Mouse (Mus musculus): ENCODE data around the gene Ptgs1. TPM values are rescaled to one million over a fixed set of nuclear protein-coding genes. Genes with fewer than 3 reads are reported as not detected.

Gene Ptgs1
- polyA plus RNA-seq, 1 experiment, result 21.6 TPM

DNA sequence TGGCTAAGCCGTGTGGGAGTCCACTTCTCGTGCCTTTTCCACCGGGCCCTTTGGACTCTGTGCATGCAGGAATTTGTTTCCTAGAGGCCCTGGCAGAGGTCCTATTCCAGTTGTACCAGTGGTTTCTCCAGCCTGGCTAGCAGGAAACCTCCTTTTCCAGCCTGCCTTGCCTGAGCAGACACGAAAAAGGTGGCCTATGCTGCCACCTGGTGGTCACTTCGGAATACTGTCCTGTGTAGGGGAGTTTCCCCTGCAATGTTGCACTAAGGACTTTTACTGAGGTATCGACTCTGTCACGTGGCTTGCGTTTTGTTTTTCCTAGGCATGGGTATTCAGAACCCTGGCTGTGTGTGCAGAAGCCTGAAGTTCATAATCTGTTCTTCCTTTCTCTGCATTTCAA, 16.2 kb upstream of the Ptgs1 start:
- peaks cover 20% of the 10 kb centered on the region for H3K4me1 ChIP-seq (ENCODE audit: control insufficient read depth, insufficient read depth, low read length)

DNA sequence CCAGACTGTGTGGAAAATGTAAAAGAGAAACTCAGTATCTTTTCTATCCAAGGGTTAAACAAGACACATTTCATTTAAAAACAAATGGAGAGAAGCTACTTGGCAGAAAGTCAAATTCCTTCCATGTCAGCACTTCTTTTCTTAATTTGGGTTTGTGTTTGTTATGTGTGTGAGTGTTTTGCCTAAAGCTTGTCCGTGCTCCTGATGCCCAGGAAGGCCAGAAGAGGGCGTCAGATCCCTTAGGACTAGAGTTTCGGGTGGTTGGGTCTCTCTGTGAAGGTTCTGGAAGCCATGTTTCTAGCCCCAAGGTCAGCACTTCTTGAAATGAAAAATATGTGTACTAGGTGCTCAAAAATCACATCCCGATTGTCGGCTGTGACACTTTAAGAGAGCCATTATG, 15.8 kb upstream of the Ptgs1 start:
- peak; percentile 90 for TF ChIP-seq CTCF (IDR thresholded peaks at IDR 0.05; ENCODE audit: low read depth, low read length)
- no peak for TF ChIP-seq POLR2A (IDR thresholded peaks at IDR 0.05; ENCODE audit: borderline replicate concordance, low read depth, low read length)
- H3K4me1 ChIP-seq (ENCODE audit: control insufficient read depth, insufficient read depth, low read length), result peaks cover 20% of the 10 kb centered on the region
- no peak overlapping the region for H3K27ac ChIP-seq (ENCODE audit: insufficient read depth, low read depth, low read length)
- no peak overlapping the region for H3K4me3 ChIP-seq (ENCODE audit: insufficient read depth, low read length)

More for the DNA sequence above, 16.2 kb upstream of the Ptgs1 start:
- Histone ChIP-seq H3K27ac (ENCODE audit: insufficient read depth, low read depth, low read length) (no peak overlapping the region), H3K4me3 (ENCODE audit: insufficient read depth, low read length) (no peak overlapping the region)
- TF ChIP-seq CTCF (IDR thresholded peaks at IDR 0.05; ENCODE audit: low read depth, low read length), result peak; percentile 64
- TF ChIP-seq POLR2A (IDR thresholded peaks at IDR 0.05; ENCODE audit: borderline replicate concordance, low read depth, low read length), result no peak

DNA sequence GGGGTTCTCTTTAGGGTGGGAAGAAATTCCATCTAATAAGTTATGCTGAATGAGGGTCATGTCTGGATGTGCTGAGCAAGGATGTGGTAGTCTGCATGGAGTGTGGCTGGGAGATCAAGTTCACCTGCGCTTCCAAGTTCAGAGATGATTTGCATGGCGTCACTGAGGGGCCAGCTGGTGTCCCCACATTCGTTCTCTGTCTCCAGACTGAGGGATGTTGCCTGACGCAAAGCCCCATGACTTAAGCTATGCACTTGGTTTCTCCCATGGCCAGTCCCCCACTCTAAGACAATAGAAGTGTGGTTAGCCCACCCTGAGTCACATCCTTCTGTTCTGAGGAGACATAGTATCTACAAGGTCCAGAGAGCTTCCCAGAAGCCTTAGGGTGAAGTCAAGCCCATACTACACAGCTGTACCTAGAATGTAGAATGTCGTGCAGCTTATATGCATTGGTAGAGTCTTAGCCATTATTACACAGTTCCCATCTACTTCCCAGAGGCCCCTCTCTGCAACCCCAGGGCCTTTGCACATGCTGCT, 15.0 kb upstream of the Ptgs1 start:
- Histone ChIP-seq H3K27ac (ENCODE audit: insufficient read depth, low read depth, low read length) (no peak overlapping the region), H3K4me1 (ENCODE audit: control insufficient read depth, insufficient read depth, low read length) (peaks cover 20% of the 10 kb centered on the region), H3K4me3 (ENCODE audit: insufficient read depth, low read length) (no peak overlapping the region)
- TF ChIP-seq CTCF (IDR thresholded peaks at IDR 0.05; ENCODE audit: low read depth, low read length) (no peak), POLR2A (IDR thresholded peaks at IDR 0.05; ENCODE audit: borderline replicate concordance, low read depth, low read length) (no peak)

GRCm38 (mm10) chr2:36216546-36216945, 13.7 kb upstream of the Ptgs1 start:
- no peak overlapping the region for H3K4me3 ChIP-seq (ENCODE audit: insufficient read depth, low read length)
- peaks cover 20% of the 10 kb centered on the region for H3K4me1 ChIP-seq (ENCODE audit: control insufficient read depth, insufficient read depth, low read length)
- H3K27ac ChIP-seq (ENCODE audit: insufficient read depth, low read depth, low read length), result peak overlapping the region; percentile 52
- TF ChIP-seq POLR2A (IDR thresholded peaks at IDR 0.05; ENCODE audit: borderline replicate concordance, low read depth, low read length), result no peak
- TF ChIP-seq CTCF (IDR thresholded peaks at IDR 0.05; ENCODE audit: low read depth, low read length), result no peak

DNA sequence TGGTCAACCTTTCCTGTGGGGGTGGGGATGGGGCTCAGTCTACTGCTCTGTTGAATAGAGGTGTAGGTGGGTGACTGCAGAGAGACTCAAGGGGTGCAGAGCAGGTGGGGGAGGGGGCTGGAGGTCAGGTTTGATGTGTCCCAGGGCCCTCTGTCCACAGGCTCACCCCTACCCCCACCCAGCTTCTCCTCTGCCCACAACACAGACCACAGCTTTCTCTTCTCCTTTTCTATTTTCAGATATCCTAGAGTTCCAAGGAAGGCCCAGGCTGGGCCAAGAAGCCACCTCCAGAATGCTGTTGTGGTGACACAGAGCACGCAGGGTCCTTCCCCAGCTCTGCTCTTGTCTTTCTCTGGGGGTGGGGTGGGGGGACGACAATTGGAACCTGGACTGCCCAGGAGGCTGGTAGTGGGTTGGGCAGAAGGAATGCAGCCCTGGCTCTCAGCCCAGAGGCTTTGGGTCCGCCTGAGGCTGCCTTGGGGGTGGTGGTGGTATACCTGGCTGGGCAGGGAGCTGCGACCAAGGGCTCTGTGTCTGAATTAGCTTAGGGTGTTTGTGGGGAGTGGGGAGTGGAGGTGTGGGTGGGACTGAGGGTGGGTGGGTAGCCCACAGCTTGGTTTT, 13.2 kb upstream of the Ptgs1 start:
- H3K27ac ChIP-seq (ENCODE audit: insufficient read depth, low read depth, low read length), result peak overlapping the region; percentile 52
- H3K4me3 ChIP-seq (ENCODE audit: insufficient read depth, low read length), result peak overlapping the region; percentile 28
- H3K4me1 ChIP-seq (ENCODE audit: control insufficient read depth, insufficient read depth, low read length), result peaks cover 20% of the 10 kb centered on the region
- TF ChIP-seq POLR2A (IDR thresholded peaks at IDR 0.05; ENCODE audit: borderline replicate concordance, low read depth, low read length) (no peak), CTCF (IDR thresholded peaks at IDR 0.05; ENCODE audit: low read depth, low read length) (no peak)

GRCm38 (mm10) chr2:36217692-36218233, 12.5 kb upstream of the Ptgs1 start:
- no peak for TF ChIP-seq CTCF (IDR thresholded peaks at IDR 0.05; ENCODE audit: low read depth, low read length)
- no peak for TF ChIP-seq POLR2A (IDR thresholded peaks at IDR 0.05; ENCODE audit: borderline replicate concordance, low read depth, low read length)
- Histone ChIP-seq H3K4me1 (ENCODE audit: control insufficient read depth, insufficient read depth, low read length) (peaks cover 20% of the 10 kb centered on the region), H3K4me3 (ENCODE audit: insufficient read depth, low read length) (no peak overlapping the region), H3K27ac (ENCODE audit: insufficient read depth, low read depth, low read length) (no peak overlapping the region)

DNA sequence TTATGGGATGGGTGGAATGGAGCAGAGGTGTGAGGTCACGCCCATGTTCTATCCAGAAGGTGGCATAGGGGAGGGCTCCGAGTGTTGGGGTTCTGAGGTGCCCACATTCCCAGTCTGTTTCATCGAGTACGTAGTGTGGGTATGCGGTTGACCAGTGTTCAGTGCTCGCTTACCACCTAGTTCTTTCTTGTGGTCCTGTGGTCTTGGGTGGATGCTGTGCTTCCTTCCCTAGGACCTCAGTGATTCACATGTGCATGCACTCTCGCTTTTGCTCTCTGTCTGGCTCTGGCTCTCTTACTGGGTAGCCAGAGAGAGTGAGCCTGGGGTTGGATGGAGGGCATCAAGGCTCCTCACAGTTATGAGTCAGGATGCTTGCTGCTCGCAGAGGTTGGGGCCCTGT, 10.1 kb upstream of the Ptgs1 start:
- TF ChIP-seq POLR2A (IDR thresholded peaks at IDR 0.05; ENCODE audit: borderline replicate concordance, low read depth, low read length) (no peak), CTCF (IDR thresholded peaks at IDR 0.05; ENCODE audit: low read depth, low read length) (no peak)
- no peak overlapping the region for H3K27ac ChIP-seq (ENCODE audit: insufficient read depth, low read depth, low read length)
- H3K4me3 ChIP-seq (ENCODE audit: insufficient read depth, low read length), result no peak overlapping the region
- H3K4me1 ChIP-seq (ENCODE audit: control insufficient read depth, insufficient read depth, low read length), result peaks cover 20% of the 10 kb centered on the region

- no peak overlapping the region for H3K27ac ChIP-seq (ENCODE audit: insufficient read depth, low read depth, low read length)
- no peak overlapping the region for H3K4me3 ChIP-seq (ENCODE audit: insufficient read depth, low read length)
- TF ChIP-seq CTCF (IDR thresholded peaks at IDR 0.05; ENCODE audit: low read depth, low read length), result no peak
- no peak for TF ChIP-seq POLR2A (IDR thresholded peaks at IDR 0.05; ENCODE audit: borderline replicate concordance, low read depth, low read length)
- H3K4me1 ChIP-seq (ENCODE audit: control insufficient read depth, insufficient read depth, low read length), result peaks cover 19% of the 10 kb centered on the region
These were observed 9.3 kb upstream of the Ptgs1 start for GRCm38 (mm10) chr2:36220891-36221290.

DNA sequence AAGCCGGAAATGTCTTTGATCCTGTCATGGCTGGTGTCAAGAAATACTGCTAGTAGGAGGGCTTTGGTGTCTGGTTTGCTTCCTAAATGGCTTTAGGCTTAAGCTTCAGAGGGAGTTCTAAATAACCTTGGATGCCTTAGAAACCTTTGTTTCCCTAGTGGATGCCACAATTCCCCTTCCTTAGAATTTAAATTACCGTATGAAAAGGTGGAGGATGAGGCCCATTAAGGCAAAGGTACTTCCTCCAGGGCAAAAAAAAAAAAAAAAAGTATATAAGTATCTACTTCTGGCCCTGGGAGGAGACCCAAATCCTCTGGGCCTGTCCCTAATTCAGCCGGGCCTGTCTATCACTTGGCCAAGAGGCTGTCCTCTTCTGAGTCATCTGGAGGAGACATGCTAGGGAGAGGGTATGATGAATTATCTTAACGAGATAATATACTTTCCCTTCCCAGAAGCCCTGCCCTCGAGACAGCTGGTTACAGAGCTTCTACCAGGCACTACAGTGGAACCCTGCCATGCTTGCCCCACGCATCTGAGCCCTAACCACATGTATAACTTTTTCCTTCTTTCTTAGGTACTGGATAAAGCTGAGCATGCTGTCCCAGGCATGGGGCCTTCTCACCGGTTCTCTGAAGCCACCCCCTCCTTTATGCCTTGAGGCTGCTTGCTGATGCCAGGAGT, 7.9 kb upstream of the Ptgs1 start:
- no peak for TF ChIP-seq CTCF (IDR thresholded peaks at IDR 0.05; ENCODE audit: low read depth, low read length)
- no peak for TF ChIP-seq POLR2A (IDR thresholded peaks at IDR 0.05; ENCODE audit: borderline replicate concordance, low read depth, low read length)
- Histone ChIP-seq H3K27ac (ENCODE audit: insufficient read depth, low read depth, low read length) (no peak overlapping the region), H3K4me3 (ENCODE audit: insufficient read depth, low read length) (no peak overlapping the region), H3K4me1 (ENCODE audit: control insufficient read depth, insufficient read depth, low read length) (peaks cover 9% of the 10 kb centered on the region)

- no peak overlapping the region for H3K27ac ChIP-seq (ENCODE audit: insufficient read depth, low read depth, low read length)
- H3K4me1 ChIP-seq (ENCODE audit: control insufficient read depth, insufficient read depth, low read length), result no peaks in the 10 kb centered on the region
- TF ChIP-seq CTCF (IDR thresholded peaks at IDR 0.05; ENCODE audit: low read depth, low read length) (no peak), POLR2A (IDR thresholded peaks at IDR 0.05; ENCODE audit: borderline replicate concordance, low read depth, low read length) (no peak)
- H3K4me3 ChIP-seq (ENCODE audit: insufficient read depth, low read length), result no peak overlapping the region
These were observed 6.8 kb upstream of the Ptgs1 start for GRCm38 (mm10) chr2:36223436-36223835.

Data from bone marrow macrophage, adult 2 months (primary cell).